Mouse (Mus musculus) embryonic facial prominence, embryonic 10.5 days (tissue): Measurements from ENCODE around the gene Srsf3. TPM values are rescaled to one million over a fixed set of nuclear protein-coding genes. Genes with fewer than 3 reads are reported as not detected.
"Not testable (repeated sequence)": the region's sequence is repeated elsewhere in the genome, so short reads cannot be mapped to it uniquely, and the experiment has no call there.

Source experiments
- DNase-seq: peaks from one replicate; pipeline ENCODE4 v3.0.0-alpha.2; 2017; ENCODE audit warnings: low spot score
- H3K27ac ChIP-seq: fragments of 300-500 bp; sonication (generic); replicated peaks from 2 replicates; pipeline ENCODE4 v1.5.1; 2016; ENCODE audit warnings: mild to moderate bottlenecking
- H3K27me3 ChIP-seq: fragments of 300-500 bp; sonication (generic); replicated peaks from 2 replicates; pipeline ENCODE4 v1.6.1; 2016; ENCODE audit warnings: low read depth, mild to moderate bottlenecking; ENCODE audit not compliant: poor library complexity, severe bottlenecking
- H3K36me3 ChIP-seq: fragments of 300-500 bp; sonication (generic); replicated peaks from 2 replicates; pipeline ENCODE4 v1.6.1; 2016; ENCODE audit warnings: mild to moderate bottlenecking, moderate library complexity
- H3K4me1 ChIP-seq: fragments of 300-500 bp; sonication (generic); 2 replicates; pipeline ENCODE4 v1.6.1; 2016
- H3K4me3 ChIP-seq: fragments of 300-500 bp; sonication (generic); 2 replicates; pipeline ENCODE4 v1.5.1; 2016; ENCODE audit warnings: mild to moderate bottlenecking, moderate library complexity
- H3K9me3 ChIP-seq: fragments of 300-500 bp; sonication (generic); 2 replicates; pipeline ENCODE4 v1.6.1; 2016; ENCODE audit warnings: mild to moderate bottlenecking
- WGBS: fragments of 180-500 bp; shearing (Covaris S2); methylation state at CpG from one replicate; pipeline ENCODE4 v1.1.7; 2016; 5-methylcytosine and 5-hydroxymethylcytosine counted together
- polyA plus RNA-seq: library from polyadenylated mRNA; unstranded; fragments of >200 nt; fragmentation: Nextera tagmentation; extraction: Ambion mirVana; gene quantifications from 2 replicates; pipeline ENCODE4 v1.2.1, GENCODE M21; 2016

Gene Srsf3
- polyA plus RNA-seq, 1 experiment from 2014 or later, result 831 TPM

- DNase-seq, result no peak
- Histone ChIP-seq H3K27ac (no peak overlapping the region), H3K27me3 (peaks cover 19% of the 10 kb centered on the region), H3K4me1 (peaks cover 32% of the 10 kb centered on the region), H3K9me3 (no peaks in the 10 kb centered on the region), H3K4me3 (no peak overlapping the region), H3K36me3 (no peaks in the 10 kb centered on the region)
- 82% methylated on average over 6 of the region's 6 CpGs for WGBS
Measured at GRCm38 (mm10) chr17:29023346-29023745, 9.1 kb upstream of the Srsf3 start.

- Histone ChIP-seq H3K27ac (no peak overlapping the region), H3K36me3 (no peaks in the 10 kb centered on the region), H3K27me3 (peaks cover 19% of the 10 kb centered on the region), H3K4me3 (no peak overlapping the region), H3K4me1 (peaks cover 27% of the 10 kb centered on the region), H3K9me3 (no peaks in the 10 kb centered on the region)
- WGBS, result 46% methylated on average over 22 of the region's 22 CpGs
- DNase-seq, result no peak
Measured at GRCm38 (mm10) chr17:29024047-29024892, 8.2 kb upstream of the Srsf3 start.

DNA sequence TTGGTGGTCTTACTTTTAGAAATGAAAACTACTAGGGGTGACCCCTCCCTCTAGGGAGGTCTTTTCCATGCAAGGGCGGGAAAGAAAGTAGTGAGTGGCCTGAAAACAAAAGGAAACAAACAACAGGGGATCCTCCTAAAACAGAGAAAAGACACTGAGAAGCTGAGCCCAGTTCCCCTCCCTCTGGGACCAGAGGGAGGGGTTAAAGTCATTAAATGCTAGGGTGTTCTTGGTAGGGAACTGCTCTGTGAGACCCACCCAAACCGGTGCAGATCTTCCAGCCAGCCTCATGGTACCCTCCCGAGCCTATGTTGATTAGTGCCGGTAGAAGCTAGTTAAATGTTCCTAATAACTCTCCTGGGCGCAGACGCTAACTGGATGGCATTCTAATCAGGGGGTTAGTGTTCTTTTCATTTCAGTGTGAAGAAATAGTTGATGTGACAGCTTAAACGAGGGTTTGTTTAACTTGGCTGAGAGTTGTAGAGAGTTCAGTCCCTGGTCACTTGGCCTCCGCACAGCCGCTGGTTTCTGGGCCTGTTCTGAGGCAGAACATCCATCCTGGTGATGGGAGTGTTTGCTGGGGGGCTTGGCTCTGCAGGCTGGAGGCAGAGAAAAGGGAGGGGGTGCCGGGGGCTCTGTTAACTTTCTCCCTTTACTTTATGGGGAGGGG, 7.4 kb upstream of the Srsf3 start:
- WGBS, result 28% methylated on average over 10 of the region's 10 CpGs
- no peaks in the 10 kb centered on the region for H3K36me3 ChIP-seq
- DNase-seq, result no peak
- H3K27me3 ChIP-seq, result peaks cover 19% of the 10 kb centered on the region
- H3K4me3 ChIP-seq, result no peak overlapping the region
- H3K27ac ChIP-seq, result no peak overlapping the region
- H3K9me3 ChIP-seq, result no peaks in the 10 kb centered on the region
- peaks cover 27% of the 10 kb centered on the region for H3K4me1 ChIP-seq

GRCm38 (mm10) chr17:29026652-29027356, 5.6 kb upstream of the Srsf3 start:
- Histone ChIP-seq H3K27me3 (peaks cover 19% of the 10 kb centered on the region), H3K36me3 (no peaks in the 10 kb centered on the region), H3K27ac (no peak overlapping the region), H3K4me1 (peaks cover 31% of the 10 kb centered on the region), H3K4me3 (no peak overlapping the region), H3K9me3 (no peaks in the 10 kb centered on the region)
- 57% methylated on average over 5 of the region's 5 CpGs for WGBS
- no peak for DNase-seq

GRCm38 (mm10) chr17:29030321-29031034, 1.9 kb upstream of the Srsf3 start:
- peaks cover 25% of the 10 kb centered on the region for H3K4me1 ChIP-seq
- WGBS, result 88% methylated on average over 6 of the region's 6 CpGs
- H3K27ac ChIP-seq, result no peak overlapping the region
- peaks cover 15% of the 10 kb centered on the region for H3K36me3 ChIP-seq
- H3K27me3 ChIP-seq, result peaks cover 3% of the 10 kb centered on the region; the same call in 1 of the 2 replicates
- H3K4me3 ChIP-seq, result no peak overlapping the region
- DNase-seq, result no peak
- no peaks in the 10 kb centered on the region for H3K9me3 ChIP-seq

GRCm38 (mm10) chr17:29031085-29031711, 1.2 kb upstream of the Srsf3 start:
- Histone ChIP-seq H3K27ac (peak overlapping the region; percentile 99), H3K4me3 (peak overlapping the region; percentile 77), H3K36me3 (peaks cover 22% of the 10 kb centered on the region), H3K4me1 (peaks cover 26% of the 10 kb centered on the region)
- not testable (repeated sequence) for H3K27me3 ChIP-seq, H3K9me3 ChIP-seq, DNase-seq
- WGBS, result 52% methylated on average over 7 of the region's 7 CpGs

DNA sequence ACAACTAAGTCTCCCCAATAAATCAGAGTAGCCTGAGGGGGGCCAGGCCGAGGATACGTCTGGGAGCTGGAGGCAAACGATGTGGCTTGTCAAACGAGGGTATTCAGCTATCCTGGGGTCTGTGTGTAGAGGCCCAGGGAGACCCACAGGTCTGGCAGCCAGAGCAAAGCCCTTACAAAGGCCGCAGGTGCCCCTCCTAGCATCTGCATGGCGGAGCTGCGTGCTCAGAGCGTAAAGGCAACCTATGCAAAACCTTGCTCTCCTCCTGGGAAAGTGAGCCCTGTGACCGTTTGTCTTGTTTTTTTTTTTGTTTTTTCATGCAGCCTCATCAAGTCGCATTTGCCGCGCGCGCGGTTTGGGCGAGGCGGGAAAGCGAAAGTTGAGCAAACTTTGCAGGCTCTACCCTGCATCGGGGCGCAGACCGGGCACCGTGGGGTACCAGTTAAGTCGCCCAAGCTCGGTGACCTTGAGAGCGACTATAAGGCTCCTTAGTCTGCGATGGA, 606 bp upstream of the Srsf3 start:
- WGBS, result under 1% methylated on average over 26 of the region's 26 CpGs
- no peaks in the 10 kb centered on the region for H3K27me3 ChIP-seq
- no peak for DNase-seq

GRCm38 (mm10) chr17:29033569-29034061, 1.2 kb downstream of the Srsf3 start:
- H3K36me3 ChIP-seq, result peaks cover 47% of the 10 kb centered on the region
- peak overlapping the region; percentile 99 for H3K27ac ChIP-seq
- under 1% methylated on average over 6 of the region's 6 CpGs for WGBS
- no peak for DNase-seq
- H3K27me3 ChIP-seq, result no peaks in the 10 kb centered on the region
- no peaks in the 10 kb centered on the region for H3K9me3 ChIP-seq
- H3K4me1 ChIP-seq, result peaks cover 27% of the 10 kb centered on the region
- peak overlapping the region; percentile 77 for H3K4me3 ChIP-seq

More for the DNA sequence above, 606 bp upstream of the Srsf3 start:
- H3K27ac ChIP-seq, result peak overlapping the region; percentile 99
- peaks cover 29% of the 10 kb centered on the region for H3K36me3 ChIP-seq
- H3K4me1 ChIP-seq, result peaks cover 29% of the 10 kb centered on the region
- H3K4me3 ChIP-seq, result peak overlapping the region; percentile 77
- H3K9me3 ChIP-seq, result no peaks in the 10 kb centered on the region

- H3K4me3 ChIP-seq, result peak overlapping the region; percentile 77
- no peaks in the 10 kb centered on the region for H3K9me3 ChIP-seq
- peaks cover 53% of the 10 kb centered on the region for H3K36me3 ChIP-seq
- peaks cover 27% of the 10 kb centered on the region for H3K4me1 ChIP-seq
- no peak for DNase-seq
- H3K27ac ChIP-seq, result peak overlapping the region; percentile 99
- H3K27me3 ChIP-seq, result no peaks in the 10 kb centered on the region
Measured at GRCm38 (mm10) chr17:29034264-29034663, 1.8 kb downstream of the Srsf3 start.

DNA sequence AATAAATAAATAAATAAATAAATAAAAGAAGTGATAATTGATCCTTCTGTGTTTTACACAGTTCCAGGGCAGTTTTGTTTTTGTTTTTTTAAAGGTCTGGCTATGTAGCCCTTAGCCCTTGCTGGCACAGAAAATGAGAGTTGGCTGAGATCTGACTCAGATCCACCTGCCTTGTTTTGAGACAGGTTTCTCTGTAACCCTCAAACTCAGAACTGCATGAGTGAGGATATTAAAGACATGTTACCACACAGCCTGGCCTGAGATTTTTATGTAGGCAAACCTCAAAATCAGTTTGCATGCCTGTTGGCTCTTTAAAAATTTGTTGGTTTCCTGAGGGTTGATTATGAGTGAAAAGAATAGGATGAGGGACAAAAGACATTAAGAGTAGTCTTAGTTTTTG, 3.1 kb downstream of the Srsf3 start:
- Histone ChIP-seq H3K4me1 (peaks cover 27% of the 10 kb centered on the region), H3K27ac (no peak overlapping the region), H3K9me3 (no peaks in the 10 kb centered on the region), H3K27me3 (no peaks in the 10 kb centered on the region), H3K36me3 (peaks cover 65% of the 10 kb centered on the region), H3K4me3 (peak overlapping the region; percentile 77)
- DNase-seq, result no peak

GRCm38 (mm10) chr17:29039351-29039750, 6.9 kb downstream of the Srsf3 start:
- DNase-seq, result no peak
- peaks cover 95% of the 10 kb centered on the region for H3K36me3 ChIP-seq
- H3K27ac ChIP-seq, result no peak overlapping the region
- WGBS, result 81% methylated on average over 11 of the region's 11 CpGs
- H3K4me3 ChIP-seq, result no peak overlapping the region
- H3K9me3 ChIP-seq, result no peaks in the 10 kb centered on the region
- H3K27me3 ChIP-seq, result no peaks in the 10 kb centered on the region
- peaks cover 19% of the 10 kb centered on the region for H3K4me1 ChIP-seq
